Mouse (Mus musculus): ENCODE measurements around the gene Hepacam. TPM values are rescaled to one million over a fixed set of nuclear protein-coding genes. Genes with fewer than 3 reads are reported as not detected.

Gene Hepacam
- total and polyA plus RNA-seq, 2 experiments from 2014 or later: 17.2 to 39.8 TPM

DNA sequence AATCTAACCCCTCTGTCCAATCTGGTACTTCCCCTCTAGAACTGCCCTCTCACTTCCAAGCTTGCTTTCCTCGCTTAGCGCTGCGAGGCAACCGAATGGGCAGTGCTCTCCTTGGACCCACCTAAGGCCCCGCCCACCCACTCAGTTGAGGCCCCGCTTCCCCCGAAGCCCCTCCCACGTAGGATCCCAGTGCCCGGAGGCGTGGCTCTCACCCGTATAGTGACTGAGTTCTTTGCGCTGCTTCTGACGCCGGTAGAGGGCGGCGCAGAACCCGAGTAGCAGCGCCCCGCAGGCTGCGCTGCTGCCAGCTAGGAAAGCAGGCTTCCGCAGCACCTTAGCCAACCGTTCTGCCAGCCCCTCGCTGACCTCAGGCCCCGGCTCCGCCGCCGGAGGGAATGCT lies 53.5 kb downstream of the Hepacam start:
- TF ChIP-seq CTCF (IDR thresholded peaks at IDR 0.05; ENCODE audit: low read depth): peak; percentile 74
- ATAC-seq (peak; percentile 93), DNase-seq (peak; percentile 84)
- H3K36me3 ChIP-seq (ENCODE audit: insufficient read depth): no peaks in the 10 kb centered on the region
- H3K27me3 ChIP-seq (ENCODE audit: insufficient read depth, low read length): no peaks in the 10 kb centered on the region
- H3K4me3 ChIP-seq (ENCODE audit: low read depth, low read length): peak overlapping the region; percentile 20
- no peaks in the 10 kb centered on the region for H3K9me3 ChIP-seq (ENCODE audit: low read length)
- H3K4me1 ChIP-seq (ENCODE audit: insufficient read depth): no peaks in the 10 kb centered on the region
- peak overlapping the region; percentile 19; the same call in 1 of the 2 replicates for H3K9ac ChIP-seq
- WGBS: under 1% methylated on average over 27 of the region's 27 CpGs
- no peak overlapping the region for H3K27ac ChIP-seq (ENCODE audit: low read depth, low read length)
- H3K4me2 ChIP-seq (ENCODE audit: low read depth): peak overlapping the region; percentile 45

DNA sequence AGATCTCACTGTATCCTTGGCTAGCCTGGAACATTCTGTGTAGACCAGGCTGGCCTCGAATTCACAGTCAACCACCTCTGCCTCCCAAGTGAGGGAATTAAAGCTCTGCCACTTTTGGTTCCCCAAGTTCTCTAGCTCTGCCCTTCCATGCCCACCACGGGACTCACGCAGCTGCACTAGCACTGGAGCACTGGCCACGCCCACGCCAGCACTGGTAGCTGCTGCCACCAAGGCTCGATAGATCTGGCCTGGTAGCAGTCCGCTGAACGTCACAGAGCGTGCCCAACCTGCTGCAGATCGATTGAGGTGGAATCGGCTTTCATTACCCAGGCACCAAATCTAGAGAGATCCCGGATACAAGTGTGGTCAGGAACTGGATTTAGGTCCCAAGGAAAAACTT lies 54.1 kb downstream of the Hepacam start:
- TF ChIP-seq CTCF (IDR thresholded peaks at IDR 0.05; ENCODE audit: low read depth): no peak
- Histone ChIP-seq H3K27me3 (ENCODE audit: insufficient read depth, low read length) (no peaks in the 10 kb centered on the region), H3K9ac (no peak overlapping the region), H3K9me3 (ENCODE audit: low read length) (no peaks in the 10 kb centered on the region), H3K4me3 (ENCODE audit: low read depth, low read length) (peak overlapping the region; percentile 20), H3K36me3 (ENCODE audit: insufficient read depth) (no peaks in the 10 kb centered on the region), H3K27ac (ENCODE audit: low read depth, low read length) (no peak overlapping the region), H3K4me1 (ENCODE audit: insufficient read depth) (no peaks in the 10 kb centered on the region), H3K4me2 (ENCODE audit: low read depth) (peak overlapping the region; percentile 45)
- ATAC-seq: peak; percentile 53
- DNase-seq: no peak
- WGBS: 34% methylated on average over 12 of the region's 12 CpGs

DNA sequence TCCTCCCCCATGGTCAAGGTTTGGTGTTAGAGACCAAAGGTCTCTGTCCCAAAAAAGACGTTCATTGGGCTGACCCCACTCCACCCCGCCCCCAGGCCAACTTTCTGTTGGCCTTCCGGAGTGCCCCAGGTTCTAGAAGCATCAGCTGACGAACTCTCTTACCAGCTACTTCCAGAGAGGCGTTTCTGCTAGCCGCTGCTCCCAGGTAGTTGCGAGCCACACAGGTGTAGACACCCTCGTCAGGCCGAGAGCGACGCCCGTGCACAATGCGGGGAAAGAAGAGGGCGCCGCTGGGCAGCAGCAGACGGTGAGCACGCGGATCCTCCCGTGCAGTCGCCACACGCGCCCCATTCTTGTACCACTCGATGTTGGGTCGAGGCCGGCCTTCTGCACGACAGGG lies 62.2 kb downstream of the Hepacam start:
- H3K36me3 ChIP-seq (ENCODE audit: insufficient read depth): no peaks in the 10 kb centered on the region
- H3K4me3 ChIP-seq (ENCODE audit: low read depth, low read length): no peak overlapping the region
- no peak for TF ChIP-seq CTCF (IDR thresholded peaks at IDR 0.05; ENCODE audit: low read depth)
- H3K4me1 ChIP-seq (ENCODE audit: insufficient read depth): no peaks in the 10 kb centered on the region
- no peak overlapping the region for H3K9ac ChIP-seq
- DNase-seq (no peak), ATAC-seq (no peak)
- 58% methylated on average over 26 of the region's 26 CpGs for WGBS
- H3K4me2 ChIP-seq (ENCODE audit: low read depth): no peak overlapping the region
- H3K27ac ChIP-seq (ENCODE audit: low read depth, low read length): no peak overlapping the region
- H3K27me3 ChIP-seq (ENCODE audit: insufficient read depth, low read length): peaks cover 36% of the 10 kb centered on the region
- H3K9me3 ChIP-seq (ENCODE audit: low read length): no peaks in the 10 kb centered on the region

DNA sequence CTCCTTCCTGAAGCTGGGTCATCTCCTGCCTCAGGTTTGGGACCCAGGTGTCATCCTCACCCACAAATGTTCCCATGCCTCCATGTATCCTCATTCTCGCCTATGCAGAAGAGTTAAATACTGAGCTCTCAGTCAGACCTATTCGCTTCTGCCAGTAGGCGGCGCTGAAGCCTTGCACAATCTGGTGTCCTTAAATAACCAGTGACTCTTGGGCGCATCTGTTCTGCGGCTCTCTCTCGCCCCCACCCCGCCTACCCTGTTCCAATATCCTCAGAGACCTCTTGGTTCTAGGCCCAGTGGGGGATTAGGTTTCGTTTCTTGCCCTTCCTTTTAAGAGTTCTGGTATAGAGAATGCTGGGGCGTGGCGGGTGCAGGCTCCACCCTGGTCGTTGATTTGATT lies 63.4 kb downstream of the Hepacam start:
- 0 out of 2 replicates have a peak overlapping the region, but pooled peaks have one; percentile 9 for H3K4me3 ChIP-seq (ENCODE audit: low read depth, low read length)
- ATAC-seq (peak; percentile 90), DNase-seq (peak; percentile 95)
- peak overlapping the region; percentile 37 for H3K4me2 ChIP-seq (ENCODE audit: low read depth)
- no peak overlapping the region for H3K27ac ChIP-seq (ENCODE audit: low read depth, low read length)
- no peaks in the 10 kb centered on the region for H3K36me3 ChIP-seq (ENCODE audit: insufficient read depth)
- under 1% methylated on average over 12 of the region's 12 CpGs for WGBS
- H3K27me3 ChIP-seq (ENCODE audit: insufficient read depth, low read length): peaks cover 48% of the 10 kb centered on the region
- no peaks in the 10 kb centered on the region for H3K4me1 ChIP-seq (ENCODE audit: insufficient read depth)
- no peak overlapping the region for H3K9ac ChIP-seq
- H3K9me3 ChIP-seq (ENCODE audit: low read length): no peaks in the 10 kb centered on the region
- peak; percentile 97 for TF ChIP-seq CTCF (IDR thresholded peaks at IDR 0.05; ENCODE audit: low read depth)

DNA sequence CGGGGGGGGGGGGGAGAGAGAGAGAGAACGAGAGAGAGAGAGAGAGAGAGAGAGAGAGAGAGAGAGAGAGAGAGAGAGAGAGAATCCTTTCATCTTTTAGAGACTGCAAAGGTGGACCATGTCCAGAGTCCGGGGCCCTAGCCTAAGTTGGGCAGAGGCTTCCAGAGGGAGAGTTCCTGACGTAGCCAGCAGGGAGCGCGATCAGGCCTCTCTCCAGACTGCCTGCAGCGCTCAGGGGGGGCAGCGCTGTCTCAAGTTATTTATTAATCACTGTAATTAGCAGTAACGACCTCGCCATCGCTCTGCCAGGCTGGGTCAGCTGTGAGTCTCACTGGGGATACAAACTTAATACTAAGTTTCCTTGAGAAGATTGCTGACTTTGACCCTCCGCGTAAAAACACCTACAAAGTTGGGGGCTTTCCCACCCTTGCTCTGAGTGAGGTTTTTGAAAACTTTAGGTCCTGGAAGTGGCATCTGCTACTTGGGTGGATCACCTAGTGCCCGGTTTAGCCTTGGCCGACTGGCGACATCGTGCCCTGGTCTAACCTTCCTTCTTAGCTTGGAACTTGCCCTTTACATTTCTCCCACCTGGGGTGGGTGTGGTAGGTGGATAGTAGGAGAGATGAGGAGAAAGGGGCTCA lies 65.0 kb downstream of the Hepacam start:
- peak; percentile 70 for TF ChIP-seq CTCF (IDR thresholded peaks at IDR 0.05; ENCODE audit: low read depth)
- Histone ChIP-seq H3K27ac (ENCODE audit: low read depth, low read length) (no peak overlapping the region), H3K36me3 (ENCODE audit: insufficient read depth) (no peaks in the 10 kb centered on the region), H3K4me2 (ENCODE audit: low read depth) (peak overlapping the region; percentile 85), H3K9ac (peak overlapping the region; percentile 25; the same call in 1 of the 2 replicates), H3K4me1 (ENCODE audit: insufficient read depth) (no peaks in the 10 kb centered on the region), H3K9me3 (ENCODE audit: low read length) (no peaks in the 10 kb centered on the region), H3K4me3 (ENCODE audit: low read depth, low read length) (peak overlapping the region; percentile 41), H3K27me3 (ENCODE audit: insufficient read depth, low read length) (peaks cover 54% of the 10 kb centered on the region)
- DNase-seq (peak; percentile 53), ATAC-seq (peak; percentile 61)
- 1% methylated on average over 17 of the region's 17 CpGs for WGBS

DNA sequence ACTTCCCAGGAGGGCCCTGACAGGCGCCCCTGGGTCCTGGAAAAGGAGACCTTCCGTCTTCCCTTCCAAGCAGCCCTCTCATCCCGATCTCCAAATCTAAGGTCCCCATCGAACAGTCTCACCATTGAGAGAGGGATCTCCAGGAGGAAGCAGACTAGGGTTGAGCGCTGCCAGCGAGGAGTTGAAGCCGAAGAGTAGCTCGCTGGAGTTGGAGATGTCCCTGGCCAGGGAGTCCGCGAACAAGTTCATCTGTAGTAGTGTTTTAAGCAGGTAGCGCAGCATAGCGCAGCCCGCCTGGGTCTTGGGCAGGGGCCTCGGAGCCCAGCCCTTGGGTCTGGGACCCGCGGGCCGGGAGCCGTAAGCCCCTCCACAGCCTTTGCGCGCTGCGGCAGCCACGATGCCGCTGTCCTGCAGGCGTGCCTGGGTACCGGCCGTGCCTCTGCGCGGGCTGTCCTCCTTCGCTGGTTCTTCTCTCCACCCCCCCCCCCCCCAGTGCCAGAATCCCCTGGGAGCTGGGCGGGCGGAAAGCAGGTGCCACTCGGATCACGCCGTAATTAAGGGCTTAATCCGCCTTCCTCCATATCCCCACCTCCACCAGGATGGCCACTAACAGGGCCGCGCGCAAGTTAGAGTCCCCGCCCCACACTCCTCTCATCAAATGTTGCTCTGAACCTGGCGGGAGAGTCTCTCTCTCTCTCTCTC lies 65.7 kb downstream of the Hepacam start, which contains the start of gene Robo3:
TSS of gene Robo3 (minus strand) at position 527 of the 702 bp plus-strand sequence.
- under 1% methylated on average over 32 of the region's 40 CpGs for WGBS

More for the DNA sequence above, 65.7 kb downstream of the Hepacam start, which contains the start of gene Robo3:
- DNase-seq (peak; percentile 38), ATAC-seq (0 out of 2 replicates have a peak, but pooled peaks have one; percentile 7)
- H3K9me3 ChIP-seq (ENCODE audit: low read length): no peaks in the 10 kb centered on the region
- no peaks in the 10 kb centered on the region for H3K4me1 ChIP-seq (ENCODE audit: insufficient read depth)
- H3K9ac ChIP-seq: peak within 1 kb of the TSS; percentile 25
- peaks cover 54% of the 10 kb centered on the region for H3K27me3 ChIP-seq (ENCODE audit: insufficient read depth, low read length)
- H3K36me3 ChIP-seq (ENCODE audit: insufficient read depth): no peaks in the 10 kb centered on the region
- peak within 1 kb of the TSS; percentile 85 for H3K4me2 ChIP-seq (ENCODE audit: low read depth)
- peak within 1 kb of the TSS; percentile 41 for H3K4me3 ChIP-seq (ENCODE audit: low read depth, low read length)
- TF ChIP-seq CTCF (IDR thresholded peaks at IDR 0.05; ENCODE audit: low read depth): no peak
- no peak within 1 kb of the TSS for H3K27ac ChIP-seq (ENCODE audit: low read depth, low read length)
